Mouse (Mus musculus) adrenal gland, postnatal 36 days (tissue): ENCODE measurements around the gene Phyh. TPM values are rescaled to one million over a fixed set of nuclear protein-coding genes. Genes with fewer than 3 reads are reported as not detected.
"Not testable (repeated sequence)": the region's sequence is repeated elsewhere in the genome, so short reads cannot be mapped to it uniquely, and the experiment has no call there.

Source experiments
- DNase-seq, 2 experiments: peaks; one replicate each; pipeline ENCODE4 v3.0.0; 2021; ENCODE audit warnings: mixed read lengths in 1 of 2
- total RNA-seq, 2 experiments: library from RNA; stranded (reverse); gene quantifications; 2 replicates each; pipeline ENCODE4 v1.2.3; 2021

Phyh gene
- total RNA-seq, 2 experiments from 2014 or later = 213 to 352 TPM

DNA sequence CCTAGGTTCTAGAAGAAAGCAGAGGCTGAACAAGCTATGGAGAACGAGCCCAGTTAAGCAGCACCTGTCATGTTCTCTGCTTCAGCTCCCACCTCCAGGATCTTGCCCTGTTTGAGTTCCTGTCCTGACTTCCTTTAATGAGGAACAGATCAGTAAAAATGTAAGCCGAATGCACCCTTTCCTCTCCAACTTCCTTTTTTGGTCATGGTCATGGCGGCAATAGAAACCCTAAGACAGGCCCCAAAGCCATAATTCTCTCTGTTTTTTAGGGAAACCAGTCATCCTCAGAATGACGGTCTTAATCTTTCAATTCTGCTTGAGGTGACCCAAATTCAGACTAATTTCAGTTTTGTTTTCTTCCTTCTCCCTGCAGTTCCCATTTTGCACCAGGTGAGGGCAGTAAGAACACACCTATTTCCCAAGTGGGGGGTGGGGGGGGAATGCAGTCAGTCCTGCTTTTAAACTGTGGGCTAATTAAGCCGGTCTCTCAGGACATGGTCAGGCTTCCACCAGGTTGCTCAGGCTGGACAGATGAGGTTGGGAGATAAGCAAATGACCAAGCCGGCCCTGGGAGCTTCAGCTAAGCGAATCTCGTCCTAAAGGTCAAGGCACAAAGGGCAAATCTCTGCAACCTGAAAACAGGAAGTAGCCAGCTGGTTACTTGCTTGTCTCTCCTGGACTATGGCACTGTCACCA is 1.3 kb upstream of the Phyh start:
- DNase-seq = peak; percentile 45 to 51

- no peak for DNase-seq
Measured at GRCm38 (mm10) chr2:4921019-4921418, 2.2 kb downstream of the Phyh start.

GRCm38 (mm10) chr2:4922476-4923164 is 3.8 kb downstream of the Phyh start:
- no peak for DNase-seq

DNA sequence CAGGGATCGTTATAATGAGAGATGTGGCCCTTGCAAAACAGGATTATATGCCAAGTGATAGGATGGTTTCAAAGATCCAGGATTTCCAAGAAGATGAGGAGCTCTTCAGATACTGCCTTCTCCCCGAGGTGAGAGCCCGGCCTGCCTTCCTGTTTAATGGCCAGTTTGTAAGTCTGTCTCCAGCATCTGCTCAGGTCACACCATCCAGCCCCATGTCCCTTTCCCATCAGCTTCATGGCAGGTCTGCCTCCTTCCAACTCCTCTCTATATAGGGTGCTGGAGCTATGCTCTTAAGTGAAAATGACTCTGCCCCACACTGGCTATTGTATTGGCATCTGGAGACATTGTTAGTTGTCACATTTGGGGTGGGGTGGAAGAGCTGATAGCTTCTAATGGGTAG is 8.6 kb downstream of the Phyh start:
- no peak for DNase-seq

GRCm38 (mm10) chr2:4929230-4929629 is 10.4 kb downstream of the Phyh start:
- no peak for DNase-seq

DNA sequence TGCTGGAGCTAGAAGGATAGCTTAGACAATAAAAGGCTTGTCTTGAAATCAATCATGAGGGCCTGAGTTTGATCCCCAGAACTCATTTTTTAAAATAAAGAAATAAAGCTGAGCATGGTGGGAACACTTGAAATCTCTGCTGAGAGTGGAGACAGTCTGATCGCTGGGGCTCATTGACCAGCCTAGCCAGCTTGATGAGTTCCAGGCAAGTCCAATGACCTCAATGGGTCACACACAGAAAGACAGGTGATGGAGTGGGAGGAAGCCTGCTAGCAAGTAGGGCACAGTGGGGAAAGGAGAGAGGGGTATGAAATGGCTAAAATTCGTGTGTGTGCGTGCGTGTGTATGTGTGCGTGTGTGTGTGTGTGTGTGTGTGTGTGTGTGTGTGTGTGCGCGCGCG is 15.7 kb downstream of the Phyh start:
- no peak for DNase-seq

GRCm38 (mm10) chr2:4937931-4938330 is 19.1 kb downstream of the Phyh start:
- no peak for DNase-seq

GRCm38 (mm10) chr2:4940861-4941260 is 22.0 kb downstream of the Phyh start:
- DNase-seq = no peak

DNA sequence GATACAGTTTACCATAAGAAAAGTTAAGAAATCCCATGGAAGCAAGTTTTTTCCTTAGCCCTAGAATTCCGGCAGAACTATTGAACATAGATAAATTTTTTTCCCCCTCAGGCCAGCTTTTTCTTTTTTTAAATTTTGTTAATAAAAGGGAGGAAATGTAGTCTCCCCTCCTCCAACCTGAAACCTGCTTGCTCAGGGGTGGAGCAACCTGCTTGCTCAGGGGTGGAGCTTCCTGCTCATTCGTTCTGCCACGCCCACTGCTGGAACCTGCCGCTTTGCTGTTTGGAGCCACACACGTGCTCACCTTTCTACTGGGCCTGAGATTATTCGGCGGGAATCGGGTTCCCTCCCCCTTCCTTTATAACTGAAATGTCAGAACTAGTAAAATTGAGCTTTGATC is 30.9 kb downstream of the Phyh start:
- DNase-seq = not testable (repeated sequence)

- no peak for DNase-seq
Measured at GRCm38 (mm10) chr2:4950986-4951385, 32.2 kb downstream of the Phyh start.

DNA sequence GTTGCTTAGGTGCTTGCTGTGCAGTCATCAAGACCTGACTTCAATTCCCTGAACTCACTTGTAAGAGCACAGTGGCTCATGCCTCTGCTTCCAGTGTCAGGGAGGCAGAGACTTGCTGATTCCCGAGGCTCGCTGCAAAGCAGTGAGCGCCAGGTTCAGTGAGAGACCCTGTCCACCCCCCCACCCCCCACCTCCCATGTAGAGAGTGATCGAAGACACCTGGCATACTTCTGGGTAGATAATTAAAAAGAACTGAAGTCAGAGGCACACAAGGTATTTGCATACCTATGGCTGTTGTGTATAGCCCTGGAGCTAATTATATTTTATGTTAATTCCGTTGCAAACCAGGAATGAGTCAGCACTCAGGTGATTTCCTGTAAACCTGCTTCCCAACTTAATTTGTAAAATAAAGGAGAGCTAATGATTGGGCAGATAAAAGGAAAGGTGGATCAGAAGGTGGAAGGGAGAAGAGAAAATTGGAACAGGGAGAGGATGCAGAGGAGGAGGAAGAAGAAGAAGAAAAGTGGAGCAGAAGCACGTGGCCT is 35.5 kb downstream of the Phyh start:
- no peak for DNase-seq

DNA sequence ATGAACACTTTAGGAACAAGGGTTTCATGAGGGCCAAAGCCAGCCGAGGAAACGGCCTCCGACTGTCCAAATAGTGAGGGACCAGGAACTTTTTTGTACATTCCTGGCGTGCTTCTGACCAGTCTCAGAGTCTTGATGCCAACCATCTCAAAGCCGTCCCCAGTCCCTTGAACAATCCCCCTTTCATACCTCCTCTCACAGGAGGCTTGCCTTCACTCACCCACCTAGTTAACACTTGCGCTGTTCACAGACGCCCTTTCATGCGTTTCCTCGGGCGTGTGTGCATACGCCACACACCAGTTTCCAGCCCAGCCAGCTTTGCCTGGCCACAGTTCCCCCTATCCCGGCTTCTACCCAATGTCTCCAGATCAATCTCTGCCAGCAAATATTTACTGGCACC is 39.2 kb downstream of the Phyh start:
- no peak for DNase-seq

DNA sequence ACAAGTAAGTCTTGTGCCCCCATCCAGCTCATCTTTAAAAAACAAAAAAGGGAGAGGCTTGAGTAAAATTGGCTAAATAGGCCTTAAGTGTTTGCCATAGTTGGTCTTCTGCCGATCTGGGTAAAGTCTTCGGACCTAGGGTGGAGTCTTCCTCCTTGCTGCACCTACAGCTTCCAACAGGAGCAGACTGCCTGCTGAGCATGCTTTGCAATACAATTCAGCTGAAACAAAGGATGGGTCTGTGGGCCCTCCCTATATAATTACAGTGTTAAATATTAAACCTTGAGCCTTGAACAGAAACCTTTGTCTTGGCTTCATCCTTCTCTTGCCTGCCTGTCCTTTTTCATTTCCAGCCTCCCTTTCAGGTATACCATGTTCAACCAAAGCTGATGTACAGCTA is 49.0 kb downstream of the Phyh start:
- DNase-seq = no peak

GRCm38 (mm10) chr2:4969083-4969482 is 50.3 kb downstream of the Phyh start:
- DNase-seq = no peak

GRCm38 (mm10) chr2:4975807-4976206 is 57.0 kb downstream of the Phyh start, which contains the start of gene Ucma:
Gene Ucma (plus strand): TSS chr2:4976122.
- no peak for DNase-seq

GRCm38 (mm10) chr2:4978091-4978490 is 59.3 kb downstream of the Phyh start:
- DNase-seq = no peak

DNA sequence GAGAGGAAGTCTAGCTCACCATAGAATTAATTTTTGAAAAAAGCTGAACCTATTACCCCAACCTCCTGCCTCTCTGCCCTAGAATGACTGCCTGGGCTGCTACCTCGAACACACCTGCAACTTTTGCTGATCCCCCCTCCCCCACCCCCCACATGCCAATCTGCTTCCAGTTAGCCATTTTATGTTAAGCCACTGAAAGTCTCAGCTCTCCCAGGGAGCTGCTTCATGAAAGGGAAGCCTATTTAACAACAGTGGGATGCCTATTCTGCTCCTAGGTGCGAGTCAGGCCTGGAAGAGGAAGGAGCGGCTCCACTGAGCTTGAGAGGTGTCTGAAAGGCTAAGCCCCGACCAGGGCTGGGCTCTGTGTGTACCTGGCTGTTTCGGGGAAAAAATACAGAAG is 65.2 kb downstream of the Phyh start:
- DNase-seq = no peak

DNA sequence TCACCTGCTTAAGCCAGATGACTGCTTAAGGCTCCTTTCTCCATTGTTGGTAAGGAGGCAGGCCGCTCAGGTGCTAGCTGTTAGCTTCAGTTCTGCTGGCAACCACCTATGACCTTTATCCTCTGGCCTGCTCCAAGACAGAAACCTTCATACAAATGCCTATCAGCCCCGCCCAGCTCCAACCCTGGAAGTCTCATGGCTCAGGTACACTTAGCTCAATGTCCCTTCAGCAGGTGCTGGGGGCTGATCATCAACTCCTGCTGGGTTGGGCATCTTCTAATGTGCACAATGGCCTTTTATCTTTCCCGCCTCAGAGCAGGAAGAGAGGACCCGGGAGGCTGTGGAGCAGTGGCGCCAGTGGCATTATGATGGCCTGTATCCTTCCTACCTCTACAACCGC is 66.2 kb downstream of the Phyh start:
- no peak for DNase-seq

- no peak for DNase-seq
Measured at GRCm38 (mm10) chr2:4986798-4987197, 68.0 kb downstream of the Phyh start.

DNA sequence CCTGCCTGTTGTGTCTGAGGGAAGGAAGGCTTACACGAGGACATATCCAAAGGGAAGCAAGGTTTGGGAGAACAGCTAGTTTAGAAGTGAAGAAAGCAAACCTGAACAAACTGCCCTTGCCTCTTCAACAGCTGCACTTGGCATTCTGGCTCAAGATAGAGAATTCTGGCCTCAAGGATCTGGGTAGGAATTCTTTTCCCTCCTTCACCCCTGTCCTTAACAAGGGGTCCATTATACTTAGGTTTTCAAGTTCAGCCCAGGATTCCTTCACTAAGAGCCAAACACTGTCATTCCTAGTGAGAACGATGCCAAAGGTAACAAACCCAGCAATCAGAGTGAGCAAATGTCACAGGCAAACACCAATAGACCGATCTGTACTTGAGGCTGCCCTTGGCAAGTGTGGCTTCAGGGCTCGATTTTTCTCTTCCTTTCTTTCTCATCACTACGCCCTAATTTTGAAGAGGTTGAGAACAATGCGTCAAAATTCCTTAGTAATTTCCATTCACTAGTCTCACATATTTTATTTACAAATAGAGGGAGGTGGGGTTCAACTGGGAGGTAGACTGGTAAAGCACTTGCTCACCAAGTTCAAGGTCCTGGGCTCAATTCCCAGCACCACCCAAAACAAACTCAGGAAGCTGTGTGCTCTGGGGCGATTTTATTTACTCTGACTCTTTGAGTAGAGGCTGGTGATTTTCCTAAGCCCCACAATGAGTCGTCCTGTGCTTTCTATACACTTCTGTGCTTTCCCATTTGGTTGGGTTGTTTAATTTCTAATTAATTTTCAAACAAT is 68.8 kb downstream of the Phyh start:
- no peak for DNase-seq
